Mouse (Mus musculus): Measurements from ENCODE around the gene Lrmda. TPM values are rescaled to one million over a fixed set of nuclear protein-coding genes. Genes with fewer than 3 reads are reported as not detected.

Lrmda gene
- polyA plus RNA-seq (2015; fragmentation: Illumina TruSeq; extraction: RNeasy Lipid Tissue Mini Kit (QIAGEN cat#74804); ENCODE audit: insufficient read depth, low read depth, low replicate concordance), result 2.9 TPM

GRCm38 (mm10) chr14:22019252-22019948 lies at the start of gene Lrmda:
TSS of gene Lrmda (plus strand) at chr14:22019712.

DNA sequence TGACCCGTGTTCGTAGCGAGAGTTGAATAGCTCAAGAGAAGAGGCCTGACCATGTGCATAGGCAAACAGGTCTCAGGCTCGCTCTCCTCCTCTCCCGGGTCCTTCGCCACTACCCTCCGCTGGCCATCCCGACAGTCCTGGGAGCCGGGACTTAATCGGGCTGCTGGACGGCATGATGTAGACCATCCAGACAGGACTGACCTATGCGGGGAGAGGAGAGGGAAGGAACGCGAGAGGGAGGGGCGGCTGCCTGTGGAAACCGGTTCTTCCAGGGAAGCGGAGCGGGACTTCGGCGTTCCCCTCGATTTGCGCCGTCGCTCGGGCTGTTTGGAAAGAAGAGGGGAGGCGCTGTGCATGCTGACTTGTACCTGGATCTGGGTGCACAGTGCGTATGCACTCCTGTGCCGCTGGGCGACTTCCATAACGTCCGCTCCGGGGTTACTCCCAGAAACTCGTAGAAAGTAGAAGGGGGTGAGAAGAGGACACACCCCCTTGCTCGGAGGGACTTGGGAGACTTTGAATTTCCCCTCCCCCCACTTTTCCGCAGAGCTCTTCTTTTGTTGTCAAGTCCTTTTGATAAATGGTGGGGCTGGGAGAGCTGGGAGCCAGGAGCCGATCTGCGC lies 30.1 kb upstream of the Lrmda start, which contains the start of gene Zfp503:
Zfp503 (minus strand) TSS at position 311 of the 623 bp plus-strand sequence.

Other genes with a start within 250 kb of the Lrmda start
- 31.5 TPM for gene Vdac2, start 194.5 kb upstream of the Lrmda start, polyA plus RNA-seq (2015; fragmentation: Illumina TruSeq; extraction: RNeasy Lipid Tissue Mini Kit (QIAGEN cat#74804); ENCODE audit: insufficient read depth, low read depth, low replicate concordance)
- 11.6 TPM for gene Comtd1, start 170.7 kb upstream of the Lrmda start, polyA plus RNA-seq (2015; fragmentation: Illumina TruSeq; extraction: RNeasy Lipid Tissue Mini Kit (QIAGEN cat#74804); ENCODE audit: insufficient read depth, low read depth, low replicate concordance)
- gene Zfp503, start 30.1 kb upstream of the Lrmda start, polyA plus RNA-seq (2015; fragmentation: Illumina TruSeq; extraction: RNeasy Lipid Tissue Mini Kit (QIAGEN cat#74804); ENCODE audit: insufficient read depth, low read depth, low replicate concordance), result 5.4 TPM

Data from pancreas, adult 10 weeks (tissue).